Mouse (Mus musculus) mouse embryonic stem cell (cell line): ENCODE results near the gene Lcp1.

Experiments used
- in situ Hi-C, 2 experiments: fragments of 300-500 bp; cut with MboI; formaldehyde crosslinking; loops; 1 replicate in 1 of 2; 3 replicates in 1 of 2; pipeline ENCODE4 v1.14.3; 2019 to 2020; ENCODE audit warnings: low sequenced_read_pairs in 2 of 2, low pct_unique_long_range_greater_than_20kb in 1 of 2, mixed read lengths in 1 of 2; ENCODE audit not compliant: unreplicated experiment in 1 of 2

Lcp1 gene

GRCm38 (mm10) chr14:75192427-75192826 lies 61.5 kb downstream of the Lcp1 start:
- in situ Hi-C loops, result no loop called here

GRCm38 (mm10) chr14:75192858-75193257 lies 62.0 kb downstream of the Lcp1 start:
- in situ Hi-C loops, result no loop called here

- in situ Hi-C loops, result no loop called here
Measured at GRCm38 (mm10) chr14:75195530-75195929, 64.6 kb downstream of the Lcp1 start.

GRCm38 (mm10) chr14:75197027-75197426 lies 66.1 kb downstream of the Lcp1 start:
- in situ Hi-C loops, result no loop called here

DNA sequence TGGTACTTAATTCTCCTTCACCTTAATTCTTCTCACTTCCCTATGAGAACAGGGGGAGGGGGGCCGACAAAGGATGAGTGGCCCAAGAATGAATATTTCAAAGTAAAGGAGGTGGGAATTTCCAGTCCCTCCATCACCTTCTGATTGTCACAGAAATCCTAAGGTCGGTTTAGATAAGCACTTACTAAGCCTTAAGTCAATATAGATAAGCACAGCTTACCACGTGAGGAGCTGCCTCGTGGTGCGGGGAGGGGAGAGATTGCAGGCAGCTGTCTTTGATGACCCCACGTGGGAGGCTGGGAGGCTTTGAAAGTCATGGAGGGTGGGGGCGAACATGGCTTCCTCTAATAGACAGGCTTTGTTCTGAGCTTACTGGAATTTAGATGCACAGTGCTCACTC lies 66.8 kb downstream of the Lcp1 start:
- in situ Hi-C loops, result no loop called here

GRCm38 (mm10) chr14:75205363-75206051 lies 74.6 kb downstream of the Lcp1 start:
- in situ Hi-C loops, result no loop called here

DNA sequence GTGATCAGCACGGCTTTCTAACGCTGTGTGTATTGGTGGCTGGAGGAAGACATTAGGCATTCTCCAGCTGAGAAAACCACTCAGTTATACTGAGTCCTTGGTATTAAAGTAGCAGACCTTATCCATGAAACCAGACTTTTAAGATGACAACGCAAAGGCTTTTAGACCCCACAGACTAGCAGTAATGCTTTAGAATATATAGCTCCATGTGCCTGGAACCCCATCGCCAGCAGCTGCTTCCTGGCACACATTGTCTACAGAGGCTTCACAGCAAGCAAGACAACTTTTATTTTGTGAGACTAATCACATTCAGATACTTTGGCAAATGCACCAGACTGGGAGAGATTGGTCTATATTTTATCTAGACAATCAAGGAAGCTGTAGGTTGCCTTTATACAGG lies 75.4 kb downstream of the Lcp1 start:
- in situ Hi-C loops, result no loop called here

DNA sequence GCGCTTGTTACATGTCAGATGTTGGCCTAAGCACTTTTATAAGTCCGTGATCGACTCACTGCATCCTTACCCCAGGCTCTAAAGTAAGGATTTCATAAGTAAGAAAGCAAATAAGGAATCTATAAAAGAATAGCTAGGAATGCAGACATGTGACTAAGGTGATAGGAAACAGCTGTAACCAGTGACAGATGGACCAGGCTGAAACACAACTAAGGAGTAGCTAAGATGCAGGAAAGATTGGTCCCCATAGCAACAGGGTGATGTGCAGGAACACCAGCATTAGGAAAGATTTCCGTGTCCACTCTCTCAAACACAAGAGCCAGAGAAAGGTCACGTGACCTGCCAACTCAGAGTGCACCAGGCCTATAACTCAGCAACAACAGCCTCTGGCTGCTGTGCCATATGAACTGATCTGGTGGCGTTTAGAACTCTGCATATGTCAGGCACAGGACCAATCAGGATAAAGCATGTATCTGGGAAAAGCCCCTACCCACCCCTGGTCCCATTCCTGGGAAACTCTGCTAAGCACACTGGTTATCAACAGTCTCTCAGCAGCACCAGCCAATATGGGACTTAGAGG lies 77.8 kb downstream of the Lcp1 start:
- in situ Hi-C loops, result no loop called here

- in situ Hi-C loops, result no loop called here
Measured at GRCm38 (mm10) chr14:75213752-75214151, 82.9 kb downstream of the Lcp1 start.

- in situ Hi-C loops, result no loop called here
Measured at GRCm38 (mm10) chr14:75218843-75219242, 87.9 kb downstream of the Lcp1 start.

GRCm38 (mm10) chr14:75219250-75219913 lies 88.5 kb downstream of the Lcp1 start:
- in situ Hi-C loops, result no loop called here

- in situ Hi-C loops, result no loop called here
Measured at GRCm38 (mm10) chr14:75222386-75222785, 91.5 kb downstream of the Lcp1 start.

DNA sequence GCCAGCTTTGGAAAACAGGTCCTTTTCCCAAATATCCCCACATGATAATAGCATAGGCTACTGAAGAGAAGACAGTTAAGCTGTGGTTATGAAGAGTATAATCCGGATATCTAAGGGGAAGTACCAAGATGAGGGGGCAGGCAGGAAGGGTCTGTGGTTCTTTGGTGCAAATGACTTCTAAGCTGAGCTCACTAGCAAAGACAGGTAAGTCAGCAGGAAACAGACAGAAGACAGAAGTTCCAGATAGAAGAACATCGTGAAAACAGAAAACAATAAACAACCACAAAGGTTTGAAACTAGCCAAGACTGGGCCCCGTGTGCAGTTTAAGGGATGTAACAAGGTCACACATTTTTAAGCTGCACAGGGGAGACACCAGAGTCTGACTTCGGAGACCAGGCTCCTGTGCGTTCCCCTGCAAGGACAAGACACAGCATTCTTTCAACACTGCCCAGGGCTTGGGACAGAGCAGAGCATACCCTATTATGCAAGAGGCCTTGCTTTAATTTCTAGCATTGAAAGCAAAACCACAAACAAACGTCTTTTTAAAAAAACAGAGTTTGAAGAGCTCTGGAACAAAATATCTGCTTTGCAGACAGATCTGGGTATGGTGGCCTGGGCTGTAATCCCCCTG lies 96.7 kb downstream of the Lcp1 start:
- in situ Hi-C loops, result no loop called here

DNA sequence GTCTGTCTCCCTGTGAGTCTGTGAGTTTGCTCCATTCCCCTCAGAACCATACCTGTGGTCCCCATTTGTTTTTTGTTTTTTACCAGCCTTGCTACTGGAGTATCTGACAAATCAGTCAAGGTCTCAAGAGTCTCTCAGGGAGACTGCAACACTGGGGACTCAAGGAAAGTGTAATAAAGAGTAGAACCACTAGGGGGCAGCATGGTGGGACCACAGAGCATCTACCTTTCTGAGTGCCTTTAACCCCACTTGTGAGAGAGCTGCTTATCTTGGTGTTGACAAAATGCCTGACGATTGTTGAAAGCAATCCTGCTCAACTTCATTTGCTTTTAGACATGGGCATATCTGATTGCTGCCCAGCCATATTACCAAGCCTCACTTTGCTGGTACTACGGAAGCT lies 98.9 kb downstream of the Lcp1 start:
- in situ Hi-C loops, result no loop called here

GRCm38 (mm10) chr14:75233070-75233469 lies 102.2 kb downstream of the Lcp1 start:
- in situ Hi-C loops, result no loop called here

DNA sequence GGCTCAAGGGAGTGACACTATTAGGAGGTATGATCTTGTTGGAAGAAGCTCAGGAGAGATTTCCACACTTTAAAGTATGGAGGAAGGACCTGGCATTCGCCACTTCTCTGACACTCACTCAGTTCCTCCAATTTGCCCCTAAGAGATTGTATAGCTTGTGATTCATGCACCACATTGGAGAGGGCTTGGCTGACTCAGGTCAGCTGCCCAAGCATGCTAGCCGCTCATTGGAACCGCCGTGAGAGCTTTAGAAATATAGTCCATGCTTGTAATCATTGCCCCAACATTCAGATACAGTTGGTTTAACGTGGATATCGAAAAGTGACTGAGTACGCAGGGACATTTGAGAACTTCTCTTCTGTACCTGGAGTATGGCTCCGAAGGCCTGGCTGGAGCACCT lies 104.7 kb downstream of the Lcp1 start:
- in situ Hi-C loops, result no loop called here

- in situ Hi-C loops, result no loop called here
Measured at GRCm38 (mm10) chr14:75235955-75236635, 105.2 kb downstream of the Lcp1 start.

DNA sequence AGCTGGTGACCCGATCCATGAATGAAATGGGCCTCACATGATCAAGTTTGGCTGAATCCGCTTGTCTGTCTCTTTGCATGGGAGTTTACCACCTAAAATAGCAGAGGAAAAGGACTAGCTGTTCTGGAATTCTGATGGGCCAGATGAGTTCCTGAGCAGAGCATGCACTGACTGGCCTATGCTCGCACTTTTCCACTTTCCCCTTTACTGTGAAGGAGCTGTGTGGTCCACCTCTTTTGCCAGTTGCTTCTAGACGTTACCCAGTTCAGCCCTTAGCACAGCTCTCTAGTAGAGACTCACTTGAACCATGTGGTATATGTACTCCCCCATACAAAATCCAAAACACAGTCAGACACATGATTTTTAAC lies 105.7 kb downstream of the Lcp1 start:
- in situ Hi-C loops, result no loop called here

DNA sequence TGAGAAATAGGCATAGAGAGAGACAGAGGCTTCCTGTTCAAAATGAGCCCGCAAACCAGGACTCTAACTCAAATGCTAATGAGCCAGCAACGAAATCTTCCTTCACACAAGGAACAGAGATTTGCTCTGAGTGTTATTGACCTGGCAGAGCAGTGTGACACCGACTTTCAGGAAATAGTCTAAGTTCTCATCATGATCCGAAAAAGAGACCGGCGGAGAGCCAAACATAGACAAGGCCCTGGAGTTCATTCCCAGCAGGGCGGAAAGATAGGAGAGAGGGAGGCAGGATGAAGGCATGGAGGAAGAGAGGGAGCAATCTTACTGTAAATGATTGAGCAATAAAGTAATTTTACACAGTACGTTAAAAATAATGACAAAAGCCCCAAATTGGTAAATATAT lies 106.2 kb downstream of the Lcp1 start:
- in situ Hi-C loops, result no loop called here
